Mouse (Mus musculus) ES-Bruce4 (cell line): Measurements from ENCODE around the gene Chst15. TPM values are rescaled to one million over a fixed set of nuclear protein-coding genes. Genes with fewer than 3 reads are reported as not detected.

Experiments
- H3K27ac ChIP-seq: 2 replicates; pipeline ENCODE4 v1.5.1; 2012; ENCODE audit warnings: low read length, inconsistent platforms; ENCODE audit not compliant: insufficient read depth
- H3K27me3 ChIP-seq: 2 replicates; pipeline ENCODE4 v1.6.1; 2012; ENCODE audit warnings: mild to moderate bottlenecking, low read length, inconsistent platforms; ENCODE audit not compliant: control insufficient read depth, poor library complexity, insufficient read depth, severe bottlenecking
- H3K36me3 ChIP-seq: 2 replicates; pipeline ENCODE4 v1.6.1; 2012; ENCODE audit warnings: inconsistent platforms, mild to moderate bottlenecking, low read length, moderate library complexity; ENCODE audit not compliant: control insufficient read depth, poor library complexity, insufficient read depth, severe bottlenecking
- H3K4me1 ChIP-seq: one replicate; pipeline ENCODE4 v1.8.1; 2011; ENCODE audit warnings: low read length; ENCODE audit not compliant: control insufficient read depth, insufficient read depth
- H3K4me3 ChIP-seq: 2 replicates; pipeline ENCODE4 v1.5.1; 2011; ENCODE audit warnings: low read depth, mild to moderate bottlenecking, low read length
- H3K9ac ChIP-seq: 2 replicates; pipeline ENCODE4 v1.6.1; 2012; ENCODE audit warnings: low read depth, mild to moderate bottlenecking, inconsistent platforms; ENCODE audit not compliant: poor library complexity, severe bottlenecking
- H3K9me3 ChIP-seq: replicated peaks from 2 replicates; pipeline ENCODE4 v1.6.1; 2012; ENCODE audit warnings: mild to moderate bottlenecking, low read length, inconsistent platforms; ENCODE audit not compliant: control insufficient read depth, poor library complexity, insufficient read depth, severe bottlenecking
- CTCF ChIP-seq: IDR thresholded peaks from one replicate; pipeline ENCODE4 v1.8.1; 2011; ENCODE audit warnings: low read depth, low read length
- EP300 ChIP-seq: IDR thresholded peaks from 2 replicates; pipeline ENCODE4 v1.6.1; 2011; ENCODE audit warnings: low read depth, low read length; ENCODE audit not compliant: insufficient read depth
- POLR2A ChIP-seq: IDR thresholded peaks from one replicate; pipeline ENCODE4 v1.8.1; 2011; ENCODE audit warnings: low read length; ENCODE audit not compliant: insufficient read depth
- polyA plus RNA-seq: library from polyadenylated mRNA; stranded (reverse); fragments of >200 nt; gene quantifications from 2 replicates; pipeline ENCODE4 v1.2.4, GENCODE M21; 2011; ENCODE audit warnings: low read depth; ENCODE audit not compliant: missing spikeins, insufficient read depth, insufficient read length

Gene Chst15
- polyA plus RNA-seq, 1 experiment: 15.4 TPM

DNA sequence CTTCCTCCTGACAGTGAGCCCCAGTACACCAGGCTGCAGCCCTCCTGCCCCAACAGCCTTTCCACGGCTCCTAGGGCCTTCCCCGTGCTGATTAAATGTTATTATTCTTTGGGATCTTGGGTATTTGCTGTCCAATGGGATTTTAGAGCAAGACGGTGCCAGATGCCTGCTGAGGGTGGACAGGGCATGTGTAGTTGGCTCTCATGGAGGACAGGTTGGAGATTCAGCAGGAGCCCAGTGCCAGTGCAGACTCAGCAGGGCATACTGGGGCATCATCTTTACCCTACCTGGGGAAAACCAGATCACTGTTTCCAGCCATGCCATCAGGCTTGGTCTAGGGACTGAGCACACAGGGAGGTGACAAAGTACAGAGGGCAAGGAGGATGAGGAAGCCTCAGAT lies 86.1 kb downstream of the Chst15 start:
- Histone ChIP-seq H3K27me3 (no peaks in the 10 kb centered on the region), H3K27ac (no peak overlapping the region), H3K9ac (no peak overlapping the region), H3K36me3 (no peaks in the 10 kb centered on the region), H3K9me3 (no peaks in the 10 kb centered on the region), H3K4me3 (no peak overlapping the region), H3K4me1 (no peaks in the 10 kb centered on the region)
- no peak for TF ChIP-seq POLR2A
- no peak for TF ChIP-seq CTCF
- TF ChIP-seq EP300: no peak

DNA sequence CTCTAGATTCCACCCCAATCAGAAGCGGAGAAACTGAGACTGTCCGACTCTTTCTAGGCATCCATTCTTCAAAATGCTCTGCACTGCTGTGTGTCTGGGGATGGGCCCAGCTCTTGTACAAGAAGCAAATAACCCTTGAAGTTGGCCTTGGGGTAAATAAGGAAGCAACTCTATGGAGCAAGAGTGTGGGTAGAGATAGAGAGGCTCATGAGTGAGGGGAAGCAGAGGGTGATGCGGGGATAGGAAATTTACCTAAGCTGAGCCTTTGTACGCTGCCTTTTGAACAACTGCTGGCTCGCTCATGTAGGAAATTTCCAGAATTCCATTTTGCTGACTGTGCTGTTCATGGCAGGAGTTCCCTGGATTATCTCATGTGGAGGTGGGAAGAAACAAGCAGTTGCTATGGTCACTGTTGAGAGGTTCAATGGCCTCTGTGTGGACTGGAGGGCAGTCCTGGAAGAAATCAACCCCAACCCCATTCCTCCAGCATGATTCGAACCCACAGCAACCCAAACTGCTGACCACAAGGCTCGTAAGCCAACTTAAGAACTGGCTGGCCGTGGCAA lies 89.9 kb downstream of the Chst15 start:
- H3K9ac ChIP-seq: no peak overlapping the region
- no peak overlapping the region for H3K27ac ChIP-seq
- TF ChIP-seq CTCF: no peak
- TF ChIP-seq POLR2A: no peak
- no peak for TF ChIP-seq EP300
- H3K9me3 ChIP-seq: no peaks in the 10 kb centered on the region
- H3K36me3 ChIP-seq: no peaks in the 10 kb centered on the region
- no peak overlapping the region for H3K4me3 ChIP-seq
- H3K4me1 ChIP-seq: no peaks in the 10 kb centered on the region
- no peaks in the 10 kb centered on the region for H3K27me3 ChIP-seq

DNA sequence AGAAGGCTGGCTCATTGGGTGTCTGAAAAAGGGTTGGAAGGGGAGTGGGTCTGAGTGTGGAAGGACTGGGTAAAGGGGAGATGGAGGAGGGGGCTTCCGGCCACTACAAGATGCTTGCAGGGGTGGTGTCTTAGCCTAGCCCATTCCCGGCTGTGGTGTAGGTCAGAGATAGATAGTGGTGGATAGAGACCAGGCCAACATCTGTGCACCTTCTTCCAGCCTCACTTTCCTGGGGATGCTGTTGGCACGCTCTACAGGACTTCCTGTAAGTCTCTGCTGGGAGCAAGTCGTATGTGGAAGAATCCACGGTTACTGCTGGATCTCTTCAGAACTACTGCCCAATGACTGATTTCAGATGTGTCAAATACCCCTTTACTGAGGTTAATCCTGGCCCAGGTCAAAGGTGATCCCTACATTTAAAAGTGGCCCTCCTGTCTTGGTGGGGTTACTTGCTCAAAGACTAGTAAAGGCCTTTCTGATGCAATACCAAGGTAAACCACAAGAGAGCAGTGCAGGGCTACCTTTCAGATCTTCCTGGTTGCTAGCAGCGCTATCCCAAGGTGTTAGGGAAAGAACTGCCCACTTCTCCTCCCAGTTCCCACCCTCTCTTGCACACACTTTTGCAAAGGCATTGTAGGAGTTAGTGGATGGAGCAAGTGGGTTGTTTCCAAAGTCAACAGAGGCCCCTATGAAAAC lies 90.5 kb downstream of the Chst15 start:
- no peak overlapping the region for H3K4me3 ChIP-seq
- H3K9ac ChIP-seq: no peak overlapping the region
- no peaks in the 10 kb centered on the region for H3K36me3 ChIP-seq
- H3K9me3 ChIP-seq: no peaks in the 10 kb centered on the region
- H3K27me3 ChIP-seq: no peaks in the 10 kb centered on the region
- H3K4me1 ChIP-seq: no peaks in the 10 kb centered on the region
- TF ChIP-seq POLR2A (no peak), EP300 (no peak), CTCF (peak; percentile 56)
- H3K27ac ChIP-seq: no peak overlapping the region

DNA sequence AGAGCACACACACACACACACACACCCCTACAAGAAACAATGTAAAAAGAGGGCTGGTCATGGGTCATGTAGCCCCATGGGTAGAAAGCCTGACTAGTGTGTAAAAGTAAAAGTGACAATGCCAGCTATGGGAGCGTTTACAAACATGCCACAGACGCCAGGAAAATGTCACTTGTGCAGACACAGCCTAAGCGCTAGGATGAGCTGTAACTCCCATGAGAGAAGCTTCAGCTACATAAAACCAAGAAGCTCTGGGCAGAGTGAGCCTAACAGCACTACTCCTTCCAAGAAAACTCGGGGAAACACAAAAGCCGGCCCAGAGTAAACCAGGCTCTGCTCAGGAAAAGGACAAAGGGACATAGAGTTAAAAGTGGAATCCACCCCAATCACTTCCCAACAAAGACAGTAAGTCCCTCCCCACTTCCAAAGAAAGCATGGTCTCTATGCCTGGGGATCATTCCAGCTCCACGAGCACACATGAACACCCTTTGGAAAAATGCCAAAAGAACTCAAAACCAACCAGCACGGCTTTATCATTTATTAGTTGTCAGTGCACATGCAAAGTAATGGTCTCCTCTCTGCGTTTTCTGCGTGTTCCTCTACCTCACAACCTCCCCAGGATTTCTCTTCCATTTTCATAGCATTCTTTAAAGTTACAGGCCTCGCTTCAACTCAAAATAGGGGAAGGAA lies 93.4 kb downstream of the Chst15 start:
- H3K27ac ChIP-seq: no peak overlapping the region
- no peak for TF ChIP-seq EP300
- TF ChIP-seq CTCF: no peak
- no peak for TF ChIP-seq POLR2A

DNA sequence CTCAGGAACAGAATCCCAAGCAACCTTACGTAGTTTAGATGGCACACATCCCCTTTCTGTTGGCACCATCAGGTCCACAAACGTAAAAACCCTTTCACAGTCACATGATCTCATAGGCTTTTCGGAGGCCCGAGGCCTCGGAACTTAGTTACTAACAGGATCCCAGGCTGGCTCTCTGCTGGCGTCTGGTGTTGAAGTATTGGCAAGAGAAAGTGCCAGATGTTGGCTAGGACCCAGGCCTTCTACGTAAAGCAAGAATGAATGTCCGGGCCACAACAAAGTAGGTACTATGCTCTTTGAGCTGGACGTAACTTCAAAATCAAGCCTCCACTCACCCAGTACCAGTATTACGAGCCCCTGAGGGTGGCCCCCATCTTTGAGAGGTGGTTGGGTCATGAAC lies 103.0 kb downstream of the Chst15 start:
- peaks cover 2% of the 10 kb centered on the region; the same call in 1 of the 2 replicates for H3K9me3 ChIP-seq
- no peak overlapping the region for H3K4me3 ChIP-seq
- H3K36me3 ChIP-seq: no peaks in the 10 kb centered on the region
- H3K27ac ChIP-seq: no peak overlapping the region
- no peaks in the 10 kb centered on the region; the same call in 1 of the 2 replicates for H3K27me3 ChIP-seq
- no peak overlapping the region for H3K9ac ChIP-seq
- TF ChIP-seq EP300 (no peak), CTCF (no peak), POLR2A (no peak)
- no peaks in the 10 kb centered on the region for H3K4me1 ChIP-seq

More for the DNA sequence above, 93.4 kb downstream of the Chst15 start:
- H3K4me1 ChIP-seq: no peaks in the 10 kb centered on the region
- H3K9ac ChIP-seq: no peak overlapping the region
- H3K4me3 ChIP-seq: no peak overlapping the region
- H3K27me3 ChIP-seq: no peaks in the 10 kb centered on the region
- no peaks in the 10 kb centered on the region for H3K9me3 ChIP-seq
- no peaks in the 10 kb centered on the region for H3K36me3 ChIP-seq

DNA sequence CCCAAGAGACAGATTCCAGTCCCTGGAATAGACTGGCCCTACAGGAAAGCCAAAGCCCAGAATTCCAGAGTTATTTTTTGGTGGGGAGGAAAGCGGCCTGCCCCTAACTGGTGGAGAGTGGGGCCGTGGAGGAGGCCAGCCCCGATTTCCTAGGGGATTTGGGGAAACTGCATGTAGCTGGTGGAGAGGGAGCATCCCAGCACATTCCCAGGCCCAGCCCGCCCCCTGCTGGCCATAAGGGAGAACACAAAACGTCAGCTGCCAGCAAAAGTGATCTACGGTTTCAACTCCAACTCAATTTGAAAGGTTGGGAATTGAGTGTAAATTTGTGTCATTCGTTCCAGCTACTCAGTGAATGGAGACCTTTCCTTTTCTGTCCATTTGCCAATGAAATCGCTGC lies 103.6 kb downstream of the Chst15 start:
- no peaks in the 10 kb centered on the region for H3K36me3 ChIP-seq
- peaks cover 2% of the 10 kb centered on the region; the same call in 1 of the 2 replicates for H3K9me3 ChIP-seq
- TF ChIP-seq EP300: no peak
- peak; percentile 86 for TF ChIP-seq CTCF
- H3K27ac ChIP-seq: no peak overlapping the region
- no peaks in the 10 kb centered on the region for H3K4me1 ChIP-seq
- no peaks in the 10 kb centered on the region; the same call in 1 of the 2 replicates for H3K27me3 ChIP-seq
- no peak overlapping the region for H3K9ac ChIP-seq
- no peak overlapping the region for H3K4me3 ChIP-seq
